Mouse (Mus musculus) bone marrow macrophage, adult 2 months (primary cell): Measurements from ENCODE around the gene Col5a1.

ENCODE experiments used
- CTCF ChIP-seq: IDR thresholded peaks from 2 replicates; pipeline ENCODE4 v1.5.1; 2012; ENCODE audit warnings: low read depth, mild to moderate bottlenecking, low read length, moderate library complexity
- POLR2A ChIP-seq: IDR thresholded peaks from 2 replicates; pipeline ENCODE4 v1.6.1; 2012; ENCODE audit warnings: mild to moderate bottlenecking, low read depth, low read length, borderline replicate concordance

DNA sequence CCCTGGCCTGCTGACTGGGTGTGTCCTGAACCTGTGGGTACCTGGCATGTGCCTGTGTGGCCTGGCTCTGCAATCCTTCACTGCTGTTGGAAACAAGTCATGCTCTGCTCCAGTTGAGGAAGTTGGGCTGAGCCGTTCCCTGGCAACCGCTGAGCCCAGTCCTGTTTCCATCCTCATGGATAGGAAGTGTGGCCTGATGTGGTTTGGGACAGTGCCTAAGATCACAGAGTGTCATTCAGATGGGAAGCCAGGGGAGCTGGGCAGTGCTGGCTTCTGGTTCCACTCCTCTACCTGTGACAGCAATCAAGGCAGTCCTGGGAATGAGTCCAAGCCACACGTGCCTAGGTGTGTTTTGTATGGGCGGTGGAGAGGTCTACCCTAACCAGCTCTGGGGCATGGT is 53.2 kb downstream of the Col5a1 start:
- no peak for TF ChIP-seq CTCF
- no peak for TF ChIP-seq POLR2A
